Mouse (Mus musculus): Measurements from ENCODE around the gene Svep1.

DNA sequence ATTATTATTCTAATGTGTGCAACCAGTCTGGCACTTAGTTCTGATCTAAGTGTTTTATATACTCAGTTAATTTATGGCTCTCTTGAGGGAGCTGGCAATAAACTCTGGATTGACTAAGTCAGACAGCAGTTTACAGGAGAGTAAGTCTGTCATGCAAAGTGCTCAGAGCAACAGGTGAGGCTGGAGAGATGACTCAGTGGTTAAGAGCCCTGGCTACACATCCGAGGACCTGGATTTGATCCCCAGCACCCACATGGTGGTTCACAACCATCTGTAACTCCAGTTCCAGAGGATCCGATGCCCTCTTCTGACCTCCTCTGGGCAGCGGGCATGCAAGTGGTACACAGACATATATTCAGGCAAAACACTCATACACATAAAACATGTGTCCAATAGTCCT lies 162.3 kb downstream of the Svep1 start:
- TF ChIP-seq CTCF (IDR thresholded peaks at IDR 0.05) (no peak), EP300 (IDR thresholded peaks at IDR 0.05; ENCODE audit: insufficient read depth, low read depth, low read length) (no peak), POLR2A (IDR thresholded peaks at IDR 0.05; ENCODE audit: insufficient read depth, low read depth, low read length) (no peak)

All from heart, adult 2 months (tissue).